Mouse (Mus musculus) lung, postnatal 0 days (tissue): ENCODE results near the gene Nfix.

Experiments used
- CTCF ChIP-seq: IDR thresholded peaks from 2 replicates; pipeline ENCODE4 v1.5.1; 2016; ENCODE audit warnings: antibody characterized with exemption, mild to moderate bottlenecking
- EP300 ChIP-seq: IDR thresholded peaks from 2 replicates; pipeline ENCODE4 v1.6.1; 2016; ENCODE audit warnings: antibody characterized with exemption, mild to moderate bottlenecking, control low read depth

- TF ChIP-seq EP300 (0 out of 2 replicates have a peak, but pooled peaks have one; percentile 33), CTCF (no peak)
Observed at GRCm38 (mm10) chr8:84708071-84708541, 92.0 kb downstream of the Nfix start.
